Mouse (Mus musculus): ENCODE results near the gene Pias4.

DNA sequence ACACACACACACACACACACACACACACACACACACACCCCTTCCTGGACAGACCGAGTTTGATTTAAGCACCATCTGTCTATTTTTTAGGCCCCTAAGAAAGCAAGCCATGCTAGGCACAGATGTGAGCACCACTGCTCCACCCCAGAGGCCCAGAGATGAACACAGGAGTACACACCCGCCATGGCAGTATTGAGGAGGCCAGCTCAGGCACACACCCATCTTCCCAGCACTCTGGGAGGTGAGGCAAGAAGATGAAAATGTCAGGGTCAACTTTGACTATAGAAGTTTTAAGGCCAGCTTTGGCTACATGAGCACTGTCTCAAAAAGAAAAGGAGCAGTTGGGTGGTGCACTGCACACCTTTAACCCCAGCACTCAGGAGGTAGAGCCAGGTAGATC is 44.8 kb downstream of the Pias4 start:
- TF ChIP-seq MAX (IDR thresholded peaks at IDR 0.05), result no peak
- no peak for TF ChIP-seq FOSL1 (IDR thresholded peaks at IDR 0.05; ENCODE audit: insufficient read depth, low read length, poor library complexity, severe bottlenecking)
- no peak for TF ChIP-seq CTCF (IDR thresholded peaks at IDR 0.05; ENCODE audit: control insufficient read depth, insufficient read depth, insufficient read length)
- TF ChIP-seq CEBPB (IDR thresholded peaks at IDR 0.05; ENCODE audit: low read depth), result no peak
- no peak for TF ChIP-seq MYOD1 (IDR thresholded peaks at IDR 0.05; ENCODE audit: control insufficient read depth, insufficient read length, low read depth)
